7 mouse cellular contexts compared by ENCODE assay signal in genomic region chr11:79962877-79963183, GRCm38 (mm10). TPM values are rescaled to one million over a fixed set of nuclear protein-coding genes. Genes with fewer than 3 reads are reported as not detected.
A peak's percentile ranks its signal among the peaks of the same experiment; 100 is the strongest.
DNase-seq lines count a peak whose midpoint lies in the region; ATAC-seq lines count a peak whose summit lies in the region.

No protein-coding gene starts in this region.

- H3K9me3 ChIP-seq in megakaryocyte, embryonic 14.5 days: no peaks in the 10 kb centered on the region
- H3K9me3 ChIP-seq in forebrain, embryonic 10.5 days: no peaks in the 10 kb centered on the region
- H3K9me3 ChIP-seq in stomach, embryonic 15.5 days: no peaks in the 10 kb centered on the region

- peak overlapping the region; percentile 71 for H3K4me2 ChIP-seq in stomach, embryonic 15.5 days

- no peak for ATAC-seq in megakaryocyte, adult 5-6 weeks (ENCODE audit: poor library complexity, severe bottlenecking)
- no peak for ATAC-seq in stomach, embryonic 15.5 days (ENCODE audit: insufficient read depth, low FRiP score, low read depth)

- WGBS in forebrain, embryonic 10.5 days: 11% methylated on average over 9 of the region's 9 CpGs
- WGBS in stomach, embryonic 15.5 days: 5% methylated on average over 9 of the region's 9 CpGs

- peaks cover 6% of the 10 kb centered on the region for H3K27me3 ChIP-seq in megakaryocyte, embryonic 14.5 days (replicated peaks)
- 0 out of 2 replicates have a peak, but pooled peaks cover 4% of the 10 kb centered on the region for H3K27me3 ChIP-seq in forebrain, embryonic 10.5 days (ENCODE audit: poor library complexity, severe bottlenecking)
- H3K27me3 ChIP-seq in stomach, embryonic 15.5 days (replicated peaks): no peaks in the 10 kb centered on the region

- peak overlapping the region; percentile 46; the same call in 1 of the 2 replicates for H3K9ac ChIP-seq in stomach, embryonic 15.5 days

- H3K27ac ChIP-seq in forebrain, embryonic 10.5 days: peak overlapping the region; percentile 84
- peak overlapping the region; percentile 54 for H3K27ac ChIP-seq in stomach, embryonic 15.5 days

- H3K36me3 ChIP-seq in megakaryocyte, embryonic 14.5 days (replicated peaks; ENCODE audit: low read length): peaks cover 25% of the 10 kb centered on the region
- H3K36me3 ChIP-seq in forebrain, embryonic 10.5 days (replicated peaks): peaks cover 27% of the 10 kb centered on the region
- peaks cover 19% of the 10 kb centered on the region for H3K36me3 ChIP-seq in stomach, embryonic 15.5 days

- DNase-seq in forebrain, embryonic 10.5 days (ENCODE audit: extremely low spot score, low spot score): no peak
- DNase-seq in liver: peak; percentile 7
- DNase-seq in ovary, postnatal 10 days (ENCODE audit: low spot score): no peak
- DNase-seq in kidney, adult 18-20 months: no peak

- H3K4me1 ChIP-seq in megakaryocyte, embryonic 14.5 days: peaks cover 26% of the 10 kb centered on the region
- H3K4me1 ChIP-seq in forebrain, embryonic 10.5 days: peaks cover 14% of the 10 kb centered on the region
- H3K4me1 ChIP-seq in stomach, embryonic 15.5 days: 0 out of 2 replicates have a peak, but pooled peaks cover 2% of the 10 kb centered on the region

- peak overlapping the region; percentile 98 for H3K4me3 ChIP-seq in megakaryocyte, embryonic 14.5 days (replicated peaks)
- peak overlapping the region; percentile 66 for H3K4me3 ChIP-seq in forebrain, embryonic 10.5 days
- peak overlapping the region; percentile 68 for H3K4me3 ChIP-seq in stomach, embryonic 15.5 days (replicated peaks)

RNA-seq across cellular contexts. Expression of gene Utp6, which starts 0.6 kb away (rescaled TPM):
- polyA plus RNA-seq in megakaryocyte, embryonic 14.5 days (2012; ENCODE audit: insufficient read depth, low replicate concordance): 2.4 TPM in 1 of 2 replicates, not detected in the other
- 17.9 and 22.9 TPM in 2 replicates for total RNA-seq in megakaryocyte, adult 5-6 weeks (2015)
- total RNA-seq in megakaryocyte, adult 5-6 weeks (2017): 51.6 and 74.4 TPM in 2 replicates
- polyA plus RNA-seq in forebrain, embryonic 10.5 days (2016; fragmentation: Nextera tagmentation; extraction: Ambion mirVana): 80.1 and 81.2 TPM in 2 replicates
- polyA plus RNA-seq in stomach, embryonic 15.5 days (2015; fragmentation: Nextera tagmentation; extraction: Ambion mirVana): 41.9 and 46.3 TPM in 2 replicates

RNA-seq across cellular contexts. Expression of gene Suz12, which starts 30.1 kb away (rescaled TPM):
- 2.8 and 3.0 TPM in 2 replicates for polyA plus RNA-seq in megakaryocyte, embryonic 14.5 days (2012; ENCODE audit: insufficient read depth, low replicate concordance)
- 75.5 and 86.8 TPM in 2 replicates for total RNA-seq in megakaryocyte, adult 5-6 weeks (2015)
- total RNA-seq in megakaryocyte, adult 5-6 weeks (2017): 64.6 and 77.2 TPM in 2 replicates
- 23.1 and 23.7 TPM in 2 replicates for polyA plus RNA-seq in forebrain, embryonic 10.5 days (2016; fragmentation: Nextera tagmentation; extraction: Ambion mirVana)
- polyA plus RNA-seq in stomach, embryonic 15.5 days (2015; fragmentation: Nextera tagmentation; extraction: Ambion mirVana): 21.3 and 22.1 TPM in 2 replicates

Comparison
In these comparisons a context has a peak if more than half of its experiments do, and no peak if none do; other contexts are left out.
1. RNA of gene Utp6, which starts 0.6 kb away (polyA plus RNA-seq): 80.1 to 81.2 TPM in forebrain, embryonic 10.5 days and 41.9 to 46.3 TPM in stomach, embryonic 15.5 days; 2.4 TPM in megakaryocyte, embryonic 14.5 days; every median in the first group is over 10 times any median in the second.
2. Peak in every context shown above with its lines, with median percentiles within 50 percentile points of each other: H3K4me3 ChIP-seq.